Mouse (Mus musculus) brain, adult 2 months (tissue): ENCODE data around the gene Sgk1.

ENCODE experiments used
- DNase-seq: peaks from one replicate; pipeline ENCODE4 v3.0.0; 2011; ENCODE audit warnings: low read depth, low spot score

Gene Sgk1

DNA sequence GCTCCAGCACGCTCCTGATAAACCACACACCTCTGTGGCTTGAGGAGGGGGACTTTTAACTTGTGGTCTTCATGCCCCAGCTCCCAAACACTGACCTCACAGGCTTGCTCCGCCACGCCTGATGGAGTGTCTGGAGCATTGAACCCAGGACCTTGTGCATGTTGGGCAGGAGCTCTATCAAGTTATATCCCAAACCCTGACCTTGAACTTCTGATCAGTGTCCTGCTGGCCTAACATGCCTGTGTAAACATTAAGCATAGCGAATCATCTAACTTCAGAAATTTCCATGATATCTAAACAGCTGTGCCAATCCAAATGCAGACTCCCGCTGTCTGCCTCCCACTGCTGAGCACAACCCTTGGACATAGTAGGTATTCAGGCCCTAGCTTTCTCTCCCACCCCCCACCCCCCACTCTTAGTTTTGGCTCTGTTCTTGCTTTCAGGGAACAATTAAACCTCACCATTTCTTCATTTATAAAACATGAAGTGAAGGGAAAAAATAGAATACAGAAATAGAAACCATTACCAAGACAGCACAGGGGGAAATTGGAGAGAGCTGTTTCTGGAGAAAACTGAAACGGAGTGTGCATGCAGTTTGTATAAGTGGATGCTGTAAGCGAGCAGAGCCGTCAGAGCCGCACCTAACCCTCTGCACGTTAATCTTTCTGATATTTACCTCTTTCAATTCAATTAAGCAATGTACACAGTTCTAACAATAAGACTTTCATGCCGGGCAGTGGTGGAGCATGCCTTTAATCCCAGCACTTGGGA lies 34.5 kb downstream of the Sgk1 start:
- DNase-seq = peak; percentile 66

DNA sequence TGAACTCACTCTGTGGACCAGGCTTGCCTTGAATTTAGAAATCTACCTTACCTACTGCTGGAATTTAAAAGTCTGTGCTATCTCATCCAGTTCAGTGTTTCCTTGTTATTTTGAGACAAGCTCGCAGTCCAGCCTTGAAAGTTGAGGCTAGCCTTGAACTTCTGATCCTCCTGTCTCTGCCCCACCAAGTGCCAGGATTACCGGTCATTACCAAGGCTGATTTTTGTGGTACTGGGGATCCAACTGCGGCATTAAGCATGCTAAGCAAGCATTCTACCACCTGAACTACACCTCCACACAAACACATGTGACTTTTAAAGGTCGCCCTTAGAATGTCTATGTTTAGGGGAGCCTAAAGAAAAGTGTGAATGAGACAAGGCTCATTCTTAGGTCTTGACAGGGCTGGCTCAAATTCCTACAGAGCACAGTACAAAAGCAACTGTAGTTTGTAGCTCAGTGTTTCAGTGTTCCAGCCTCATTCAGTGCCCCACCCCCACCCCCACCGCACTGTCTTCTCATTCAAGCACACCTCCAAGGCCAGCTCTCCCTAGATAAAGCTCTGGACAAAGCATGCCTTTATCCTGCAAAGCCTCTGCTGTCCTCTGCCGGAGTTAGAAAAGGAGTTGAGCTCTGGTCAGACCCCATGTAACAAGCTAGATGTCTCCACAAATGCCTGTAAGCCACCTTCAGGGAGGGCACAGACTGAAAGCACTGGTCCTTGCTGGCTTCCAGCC lies 36.2 kb downstream of the Sgk1 start:
- no peak for DNase-seq

DNA sequence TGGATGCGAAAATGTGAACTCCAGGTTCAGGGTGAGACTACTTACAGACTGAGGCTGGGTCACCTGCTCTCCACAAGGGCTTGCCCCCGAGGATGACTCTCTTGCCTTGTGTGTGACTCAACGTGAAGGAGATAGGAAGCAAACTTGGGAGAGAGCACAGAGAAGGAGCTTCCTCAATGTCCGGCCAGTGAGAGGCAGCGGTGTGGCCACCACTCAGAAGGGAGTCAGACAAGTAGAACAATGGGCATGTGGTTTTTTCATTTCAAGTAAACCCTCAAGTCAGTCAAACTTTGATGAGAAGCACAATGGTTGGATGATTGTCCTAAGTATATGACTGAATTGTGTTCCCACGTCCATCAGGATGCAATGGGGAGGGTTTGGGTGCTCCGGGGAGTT lies 36.8 kb downstream of the Sgk1 start:
- no peak for DNase-seq

DNA sequence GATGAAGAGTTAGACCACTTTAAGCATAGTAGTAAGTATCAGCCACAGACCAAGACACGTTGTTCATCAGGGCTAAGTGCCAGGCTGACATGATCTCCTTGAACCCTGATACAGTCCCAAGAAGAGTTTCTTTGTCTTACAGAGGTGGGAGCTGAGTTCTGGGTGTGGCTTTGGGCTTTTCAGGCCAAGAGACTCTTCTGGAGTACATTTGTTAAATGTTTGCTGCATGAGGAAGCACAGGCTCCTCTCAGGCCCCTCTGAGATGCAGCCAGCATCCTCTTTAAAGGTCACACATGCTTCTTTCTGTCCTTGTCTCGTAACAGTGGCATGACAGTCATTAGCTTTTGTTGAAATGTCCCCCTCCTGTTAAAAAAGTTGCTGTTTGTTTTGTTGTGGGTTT lies 38.6 kb downstream of the Sgk1 start:
- DNase-seq = no peak

DNA sequence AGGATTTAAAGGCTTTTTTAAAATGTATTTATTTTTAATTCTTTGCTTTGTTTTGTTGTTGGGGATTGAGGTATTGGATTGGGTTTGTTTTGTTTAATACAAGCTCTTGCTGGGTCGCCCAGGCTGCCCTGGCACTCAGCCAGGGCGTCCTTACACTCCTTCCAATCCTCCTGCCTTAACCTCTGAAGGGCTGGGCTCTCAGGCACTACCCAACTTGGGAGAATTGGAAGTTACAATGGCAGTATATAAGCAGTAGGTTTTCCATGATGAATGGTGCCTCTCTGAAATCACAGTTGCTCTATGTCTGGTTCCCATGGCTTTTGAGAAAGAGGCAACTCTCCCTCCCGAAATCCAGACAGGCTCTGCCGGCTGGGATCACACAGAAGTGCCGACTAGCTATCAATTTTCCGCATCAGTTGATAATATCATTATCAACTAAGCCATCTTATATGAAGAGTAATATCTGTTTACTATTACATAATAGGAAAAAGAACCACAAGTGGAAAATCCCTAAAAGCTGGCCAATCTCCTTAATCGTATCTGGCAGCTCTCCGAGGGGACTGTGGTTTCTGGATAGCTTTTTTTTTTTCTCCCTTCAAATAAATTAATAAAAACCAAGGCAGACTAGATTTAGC lies 40.8 kb downstream of the Sgk1 start:
- DNase-seq = peak; percentile 35

DNA sequence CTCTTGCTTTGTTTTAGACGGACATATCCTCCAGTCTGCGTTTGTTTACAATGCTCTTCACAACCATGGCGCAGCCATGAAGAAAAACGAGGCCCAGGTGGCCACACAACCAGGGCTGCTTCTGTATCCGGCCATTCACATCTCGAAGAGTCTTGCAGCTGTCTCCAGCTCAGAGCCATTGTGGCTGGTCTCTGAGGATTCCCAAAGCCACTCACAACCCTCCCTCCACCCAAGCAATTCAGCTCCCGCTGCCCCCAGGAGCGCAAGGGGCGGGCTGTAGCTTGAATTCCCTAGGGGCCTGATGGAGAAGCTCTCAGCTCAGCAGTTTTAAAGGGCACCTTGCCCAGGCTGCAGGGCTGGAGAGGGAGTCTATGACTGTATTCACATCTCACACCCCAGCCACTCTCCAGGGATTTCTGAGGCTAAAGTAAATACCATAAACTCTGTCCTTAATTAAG lies 41.5 kb downstream of the Sgk1 start:
- peak; percentile 79 for DNase-seq

DNA sequence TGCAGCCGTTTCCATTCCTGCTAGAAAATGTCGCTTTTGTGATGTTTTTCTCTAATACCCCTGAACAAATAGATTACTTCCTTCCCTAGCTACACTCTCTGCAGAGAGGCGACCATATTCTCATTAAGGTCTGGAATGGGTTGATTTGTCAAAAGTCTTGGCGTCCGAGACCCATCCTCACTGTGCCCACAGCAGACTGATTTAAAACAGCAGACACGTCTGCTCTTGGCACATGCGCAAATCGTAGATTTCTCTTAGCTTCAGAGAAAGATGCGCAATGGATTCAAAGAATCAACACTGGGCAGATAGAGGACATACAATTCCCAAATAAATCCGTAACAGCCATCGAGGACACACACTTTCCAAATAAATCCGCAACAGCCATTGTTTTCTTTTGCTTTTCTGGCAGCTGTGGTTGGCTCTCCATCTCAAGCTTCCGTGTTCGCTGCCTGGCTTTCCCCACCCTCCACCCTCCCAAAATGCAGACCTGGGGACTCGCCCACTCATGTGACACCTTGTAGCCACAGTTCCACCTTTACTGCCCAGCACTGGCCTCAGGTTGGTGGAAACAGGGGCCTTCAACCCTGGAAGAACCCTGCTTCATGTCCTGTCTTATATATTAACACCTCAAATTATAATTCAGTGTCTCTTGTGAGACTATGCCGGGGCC lies 42.2 kb downstream of the Sgk1 start:
- peak; percentile 80 for DNase-seq

DNA sequence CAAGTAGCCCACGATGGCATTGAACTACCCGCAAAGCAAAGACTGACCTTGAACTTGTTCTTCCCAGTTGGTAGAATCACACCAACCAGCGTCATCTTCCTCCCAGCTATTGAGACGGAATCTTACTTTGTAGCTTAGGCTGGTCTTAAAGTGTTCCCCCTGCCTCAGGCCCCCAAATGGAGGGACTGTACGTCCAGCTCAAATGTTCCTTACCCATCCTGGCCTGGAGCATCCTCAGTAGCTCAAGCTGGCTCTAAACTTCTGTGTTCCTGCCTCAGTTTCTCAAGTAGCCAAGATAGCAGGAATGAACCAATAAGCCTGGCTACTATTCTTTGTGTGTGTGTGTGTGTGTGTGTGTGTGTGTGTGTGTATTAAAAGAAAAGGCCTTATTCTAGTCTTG lies 45.0 kb downstream of the Sgk1 start:
- DNase-seq = no peak

DNA sequence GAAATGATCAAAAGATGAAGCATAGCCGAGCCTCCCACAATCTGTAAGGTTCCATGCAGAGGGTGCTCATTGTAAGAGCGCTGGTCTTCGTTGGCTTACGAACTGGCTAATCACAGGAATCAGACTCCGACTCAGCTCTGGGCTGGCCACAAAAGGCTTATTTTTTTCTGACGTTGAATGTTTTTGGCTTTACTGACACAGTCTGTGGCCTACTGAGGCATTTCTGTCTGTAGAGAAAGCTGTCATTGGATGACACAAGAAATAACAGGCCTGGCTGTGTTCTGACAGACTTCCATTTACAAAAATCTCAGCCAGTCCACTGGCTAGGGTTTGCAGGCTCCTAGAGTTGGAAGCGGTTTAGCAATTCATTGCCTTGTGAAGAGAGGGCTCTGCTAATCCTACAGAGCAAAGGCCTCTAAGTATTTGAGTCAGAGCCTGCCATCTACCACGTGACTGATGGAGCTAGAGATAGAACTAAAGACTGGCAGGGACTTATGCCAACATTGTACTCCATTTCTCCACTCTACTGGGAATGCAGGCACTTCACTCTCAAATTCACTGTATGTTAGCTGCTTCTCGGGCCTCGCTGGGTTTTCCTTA lies 48.9 kb downstream of the Sgk1 start:
- DNase-seq = peak; percentile 69

DNA sequence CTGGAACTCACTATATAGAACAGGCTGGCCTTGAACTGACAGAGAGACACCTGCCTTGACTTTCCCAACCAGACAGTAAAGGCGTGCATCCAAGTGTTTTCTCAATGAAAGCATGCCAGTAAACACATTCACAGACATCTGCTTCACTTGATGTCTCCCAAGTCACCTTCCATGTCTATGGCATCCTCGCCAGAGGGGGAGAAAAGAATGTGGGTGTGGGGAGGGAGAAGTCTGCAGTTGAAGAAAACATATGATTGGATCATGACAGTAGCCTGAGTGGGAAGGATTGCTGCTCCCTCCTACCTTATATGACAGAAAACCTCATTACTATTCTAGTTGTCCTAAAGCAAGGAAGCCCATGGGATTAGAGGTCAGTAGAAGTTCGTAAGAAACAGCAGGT lies 50.8 kb downstream of the Sgk1 start:
- DNase-seq = no peak

DNA sequence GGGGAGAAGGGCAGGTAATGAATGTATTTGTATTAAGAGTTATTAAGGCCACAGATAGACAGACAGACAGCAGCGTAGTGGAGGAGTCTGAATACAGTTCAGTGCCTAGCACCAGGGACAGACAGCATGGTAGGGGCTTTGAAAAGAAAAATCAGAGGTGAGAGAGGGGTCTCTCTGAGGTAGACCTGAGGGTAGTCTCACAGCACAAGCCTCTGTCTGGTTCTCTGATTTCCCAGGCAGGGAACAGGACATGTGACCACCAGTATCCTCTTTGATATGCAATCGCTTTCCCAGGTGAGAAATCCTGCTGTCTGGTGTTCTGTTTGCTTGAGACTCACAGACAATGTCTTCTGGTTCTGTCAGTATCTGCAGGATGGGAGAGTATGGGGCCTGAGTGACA lies 52.8 kb downstream of the Sgk1 start:
- no peak for DNase-seq

DNA sequence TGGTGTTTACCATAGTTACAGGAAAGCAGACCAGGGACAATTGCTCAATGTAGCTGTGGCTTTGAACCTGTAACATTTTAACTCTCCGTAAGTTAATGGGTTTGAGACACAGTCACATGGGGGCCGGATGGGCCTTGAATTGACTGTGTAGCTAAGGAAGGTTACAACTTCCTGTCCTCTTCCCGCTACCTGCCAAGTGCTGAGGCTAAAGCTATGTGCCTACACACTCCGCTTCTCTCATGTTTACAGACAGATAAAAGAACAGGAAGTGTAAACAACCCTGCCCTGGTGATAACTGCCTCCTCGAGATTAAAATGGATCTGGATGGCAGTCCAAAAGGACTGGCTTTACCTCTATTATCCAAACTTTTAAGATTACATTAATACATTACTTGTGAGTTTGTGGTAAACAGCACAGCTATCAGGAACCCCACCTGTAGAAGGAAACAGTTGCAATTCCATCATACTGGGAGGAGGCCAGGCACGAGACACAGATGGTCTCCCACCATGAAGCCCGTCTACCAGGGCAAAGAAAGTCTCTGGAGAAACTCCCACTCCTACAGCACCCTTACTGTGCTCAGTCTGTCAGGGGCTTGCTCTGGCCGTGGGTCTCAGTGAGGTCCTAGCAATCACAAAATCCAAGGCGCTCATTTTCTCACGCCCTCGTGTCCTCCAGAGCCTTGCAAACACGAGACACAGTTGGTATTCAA lies 54.7 kb downstream of the Sgk1 start:
- peak; percentile 65 for DNase-seq

DNA sequence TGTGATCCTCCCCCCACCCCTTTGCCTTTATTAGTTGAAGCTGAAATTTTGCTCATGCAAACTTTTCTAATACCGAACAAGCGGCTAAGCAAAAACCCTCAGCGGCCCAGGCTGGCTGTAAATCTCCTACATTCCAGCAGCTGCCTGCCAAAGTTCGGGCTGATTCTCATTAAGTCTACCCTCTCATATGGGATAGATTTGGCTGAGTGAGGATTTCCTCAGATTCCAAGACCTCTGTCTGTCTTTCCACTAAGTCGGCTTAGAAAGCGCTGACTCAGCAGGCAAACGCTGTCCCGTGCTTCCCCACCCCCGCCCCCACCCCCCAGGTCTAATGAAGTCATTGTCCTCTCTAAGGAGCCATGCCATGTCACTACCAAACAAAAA lies 55.2 kb downstream of the Sgk1 start:
- DNase-seq = peak; percentile 27

DNA sequence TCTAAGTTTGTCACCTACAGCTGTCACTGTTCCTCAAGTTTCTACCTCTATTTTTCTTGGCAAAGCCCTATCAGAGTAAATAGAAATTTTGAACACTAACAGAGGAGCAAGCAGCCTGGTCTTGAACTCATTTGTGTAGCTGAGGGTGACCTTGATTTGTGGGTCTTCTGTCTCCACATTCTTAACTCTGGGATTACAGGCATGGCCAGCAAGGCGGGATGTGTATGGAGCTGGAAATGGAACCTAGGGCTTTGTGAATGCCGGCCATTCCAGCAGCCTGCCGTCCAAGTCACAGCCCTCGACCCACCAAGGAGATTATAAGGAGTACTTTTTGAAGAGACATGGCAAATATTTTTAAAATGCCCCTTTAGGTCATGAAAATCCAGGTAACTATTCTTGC lies 56.2 kb downstream of the Sgk1 start:
- no peak for DNase-seq

DNA sequence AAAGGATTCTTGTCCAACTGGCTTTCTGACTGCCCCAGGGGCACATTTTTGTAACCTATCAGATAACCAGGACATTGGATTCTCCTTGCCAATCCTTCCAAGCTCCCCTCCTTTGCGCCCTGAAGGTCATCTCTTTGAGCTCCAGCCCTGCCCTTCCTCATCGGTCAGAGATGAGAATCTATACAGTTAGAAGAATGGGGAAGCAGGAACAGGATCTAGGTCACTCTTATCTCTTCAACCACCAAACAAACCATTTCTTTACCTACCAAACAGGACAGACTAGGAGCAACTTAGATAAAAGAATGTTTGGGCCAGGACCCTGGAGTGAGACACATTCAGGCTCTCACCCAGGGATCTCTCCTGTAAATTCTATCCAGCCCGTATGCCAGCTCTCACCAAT lies 59.3 kb downstream of the Sgk1 start:
- DNase-seq = no peak

DNA sequence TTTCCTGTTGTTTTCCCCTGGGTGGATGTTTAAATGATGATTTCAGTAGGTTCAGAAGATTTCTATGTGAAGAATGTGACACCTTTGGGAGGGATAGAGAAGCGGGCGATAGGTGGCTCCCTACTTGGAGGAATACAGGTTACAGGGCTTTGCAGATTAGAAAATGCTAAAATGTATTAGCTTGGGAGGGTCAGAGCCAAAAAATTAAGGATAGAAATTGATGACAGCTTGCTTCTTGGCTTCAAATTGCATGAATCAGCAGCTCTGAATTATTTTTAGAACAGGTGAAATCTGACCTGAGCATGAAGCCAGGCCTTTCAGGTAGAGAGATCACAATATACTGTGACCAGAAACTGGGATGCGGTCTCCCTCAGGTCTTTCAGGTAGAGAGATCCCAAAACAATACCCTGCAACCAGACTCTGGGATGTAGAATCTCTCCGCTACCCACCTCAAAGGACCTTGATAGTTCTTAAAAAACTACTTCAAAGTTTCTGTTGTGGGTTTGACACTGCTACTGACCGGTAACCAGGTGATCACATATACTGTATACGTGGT lies 61.2 kb downstream of the Sgk1 start:
- peak; percentile 39 for DNase-seq

DNA sequence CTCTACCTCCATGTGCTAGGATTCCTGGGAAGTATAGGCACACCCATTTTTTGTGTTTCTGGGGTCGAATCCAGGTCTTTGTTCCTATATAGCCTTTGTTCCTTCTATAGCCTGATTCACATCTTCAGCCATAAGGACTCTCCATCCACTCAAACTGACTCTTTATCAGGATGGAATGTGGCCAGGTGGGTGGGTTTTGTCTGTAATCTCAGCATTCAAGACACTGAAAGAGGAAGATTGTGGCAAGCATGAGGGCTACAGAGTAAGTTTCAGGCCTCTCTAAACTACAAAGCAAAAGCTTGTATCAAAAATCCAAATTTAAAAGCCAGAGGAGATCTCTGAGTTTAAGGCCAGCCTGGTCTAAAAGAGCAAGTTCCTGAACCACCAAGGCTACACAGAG lies 63.2 kb downstream of the Sgk1 start:
- no peak for DNase-seq

DNA sequence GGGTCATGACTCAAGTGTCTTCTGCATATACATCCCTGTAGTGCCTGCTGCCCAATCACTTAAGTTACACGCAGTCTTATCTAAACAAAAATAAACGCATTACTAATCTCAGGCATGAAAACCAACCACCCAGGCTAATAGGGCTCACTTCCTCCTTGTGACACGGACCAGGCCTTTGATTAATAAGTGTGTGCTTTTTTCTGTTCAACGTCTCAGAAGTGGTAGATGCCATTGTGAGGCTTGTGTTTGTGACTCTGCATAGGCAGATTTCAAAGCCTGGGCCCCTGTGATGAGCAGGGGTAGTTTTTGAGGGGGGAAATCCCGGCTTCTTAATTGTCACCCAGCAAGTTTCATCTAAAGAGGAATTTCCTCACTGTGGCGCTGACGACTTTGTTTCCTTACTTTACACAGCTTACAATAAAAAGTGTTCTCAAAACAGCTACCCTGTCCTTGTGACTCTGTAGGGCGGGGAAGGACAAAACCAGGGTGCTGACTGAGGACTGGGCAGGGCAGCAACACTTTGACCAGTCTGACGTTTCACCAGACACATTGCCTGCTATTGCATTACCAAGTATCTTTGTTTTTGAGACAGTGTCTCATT lies 64.9 kb downstream of the Sgk1 start:
- DNase-seq = no peak

DNA sequence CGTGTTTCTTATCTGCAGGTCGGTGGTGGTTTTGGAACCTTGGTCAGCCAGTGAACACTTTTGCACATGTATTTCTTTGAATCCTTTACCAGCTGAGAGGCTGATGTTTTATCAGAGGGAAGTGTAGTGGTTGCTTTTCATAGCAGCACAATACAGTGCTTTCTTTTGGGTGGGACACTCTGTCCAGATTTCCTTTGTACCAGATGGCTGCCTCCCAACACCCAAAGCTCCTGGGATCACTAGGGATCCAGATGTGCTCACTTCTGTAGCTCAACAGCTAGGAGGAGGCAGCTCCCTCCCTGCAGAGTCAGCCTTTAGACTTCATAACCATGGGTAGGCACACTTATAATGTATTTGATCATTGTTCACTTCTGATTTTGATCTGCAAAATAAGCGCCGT lies 70.5 kb downstream of the Sgk1 start:
- DNase-seq = no peak

DNA sequence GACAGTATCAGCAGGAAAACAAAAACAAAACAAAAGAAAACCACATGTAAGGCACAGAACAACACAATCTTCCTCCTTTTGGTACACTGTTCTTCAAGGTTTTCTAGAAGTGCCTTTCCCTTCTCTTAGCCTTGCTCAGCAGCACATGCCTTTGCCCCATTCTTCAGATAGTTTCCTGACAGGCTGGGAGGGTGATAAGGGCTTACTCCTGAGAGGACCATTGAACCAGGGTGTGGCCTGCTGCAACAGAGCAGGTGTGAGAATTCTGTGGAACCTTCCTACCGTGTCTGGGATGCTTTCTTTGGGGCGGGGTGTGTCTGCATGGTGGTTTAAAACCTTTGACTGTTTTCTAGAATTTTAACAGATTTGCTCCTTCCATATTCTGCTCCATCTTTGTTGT lies 79.1 kb downstream of the Sgk1 start:
- no peak for DNase-seq
